Mouse (Mus musculus) left cerebral cortex, adult 11 months (tissue): ENCODE data around the gene Pym1.
A peak's percentile ranks its signal among the peaks of the same experiment; 100 is the strongest.
"Not testable (repeated sequence)": the region's sequence is repeated elsewhere in the genome, so short reads cannot be mapped to it uniquely, and the experiment has no call there.

ENCODE experiments used
- DNase-seq: peaks from one replicate; pipeline ENCODE4 v3.0.0; 2022; ENCODE audit warnings: low spot score

The Pym1 gene

DNA sequence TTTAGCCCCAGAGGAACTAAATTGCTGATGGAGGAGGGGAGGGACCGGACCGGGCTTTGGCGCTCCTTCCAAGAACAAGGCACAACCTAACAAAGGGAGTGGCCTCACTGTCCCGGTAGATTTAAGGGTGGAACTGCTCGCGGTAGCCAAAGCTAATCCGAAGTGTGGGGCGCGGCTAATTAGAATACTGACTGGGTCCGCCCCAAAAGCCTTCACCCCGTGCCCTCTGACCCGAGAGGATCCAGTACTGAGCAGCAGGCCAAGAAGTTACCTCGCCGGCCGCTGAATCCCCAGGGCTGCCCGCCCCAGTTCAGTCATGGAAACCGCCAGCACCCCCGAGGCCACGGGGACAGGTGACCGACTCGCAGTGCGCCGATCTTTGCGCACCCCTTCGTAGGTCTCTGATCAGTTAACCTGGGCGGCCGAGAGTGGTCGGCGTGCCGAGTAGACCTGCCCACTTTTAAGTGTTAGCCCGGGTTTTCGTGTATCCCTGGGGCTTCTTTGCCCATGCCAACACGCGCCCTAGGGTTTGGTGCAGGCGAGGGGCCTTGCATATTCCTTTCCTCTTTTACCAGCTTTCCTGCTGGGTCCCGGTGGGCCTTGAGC lies at the start of gene Pym1:
TSS of gene Pym1 (plus strand) at position 244 of the 606 bp plus-strand sequence.
- DNase-seq = peak; percentile 19

DNA sequence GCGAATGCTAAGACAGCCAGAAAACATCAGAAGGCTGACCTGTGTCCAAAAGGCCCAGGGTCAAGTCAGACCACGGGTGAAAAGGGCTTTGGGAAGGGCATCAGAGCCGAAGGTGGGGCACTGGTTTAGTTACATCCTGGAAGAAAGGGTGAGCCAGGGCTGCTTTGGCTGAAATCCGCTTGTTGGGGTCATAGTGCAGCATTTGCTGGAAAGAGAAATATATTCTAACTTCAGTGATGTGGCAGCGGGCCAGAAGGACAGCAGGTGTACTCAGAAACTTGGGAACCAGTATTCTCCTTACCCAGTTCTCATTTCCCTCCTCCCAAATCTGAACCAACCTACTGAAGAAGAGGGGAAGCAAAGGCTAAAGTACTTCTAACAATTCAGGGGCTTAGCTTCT lies 48.7 kb upstream of the Pym1 start:
- no peak for DNase-seq

DNA sequence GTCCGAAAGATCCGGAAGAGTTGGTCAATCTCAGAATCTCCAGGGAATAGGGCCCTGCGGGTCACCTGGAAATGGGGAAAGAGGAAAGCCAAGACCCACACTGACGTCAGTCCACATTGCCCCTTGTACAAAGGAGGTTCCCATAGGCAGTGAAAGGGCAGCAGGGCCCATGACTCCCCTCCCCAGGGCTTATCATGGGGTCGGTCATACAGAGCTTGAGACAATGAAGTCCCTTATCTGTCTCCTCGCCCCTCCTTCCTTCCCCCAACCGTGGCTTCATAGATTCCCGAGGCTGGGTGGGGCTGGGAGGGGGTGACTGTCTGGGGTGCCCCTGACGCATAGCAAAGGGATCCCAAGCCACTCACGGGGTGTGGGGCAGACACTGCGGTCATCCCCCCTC lies 48.1 kb upstream of the Pym1 start:
- DNase-seq = no peak

DNA sequence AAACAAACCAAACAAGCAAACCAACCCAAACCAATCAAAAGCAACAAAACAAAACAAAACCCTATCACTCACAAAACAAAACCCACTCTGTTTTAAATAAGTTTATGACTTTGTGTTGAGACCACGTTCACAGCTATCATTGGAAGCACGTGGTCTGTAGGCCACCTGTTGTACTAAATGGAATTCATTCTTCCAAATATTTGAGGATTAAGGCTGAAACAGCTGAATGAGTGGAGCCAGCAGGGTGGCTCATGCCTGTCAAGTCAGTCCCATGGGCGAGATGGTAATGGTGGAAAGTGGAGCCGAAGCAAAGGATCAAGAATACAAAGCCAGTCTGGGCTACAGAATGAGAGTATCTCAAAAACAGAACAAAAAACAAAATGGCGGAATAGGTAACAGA lies 47.0 kb upstream of the Pym1 start:
- DNase-seq = no peak

DNA sequence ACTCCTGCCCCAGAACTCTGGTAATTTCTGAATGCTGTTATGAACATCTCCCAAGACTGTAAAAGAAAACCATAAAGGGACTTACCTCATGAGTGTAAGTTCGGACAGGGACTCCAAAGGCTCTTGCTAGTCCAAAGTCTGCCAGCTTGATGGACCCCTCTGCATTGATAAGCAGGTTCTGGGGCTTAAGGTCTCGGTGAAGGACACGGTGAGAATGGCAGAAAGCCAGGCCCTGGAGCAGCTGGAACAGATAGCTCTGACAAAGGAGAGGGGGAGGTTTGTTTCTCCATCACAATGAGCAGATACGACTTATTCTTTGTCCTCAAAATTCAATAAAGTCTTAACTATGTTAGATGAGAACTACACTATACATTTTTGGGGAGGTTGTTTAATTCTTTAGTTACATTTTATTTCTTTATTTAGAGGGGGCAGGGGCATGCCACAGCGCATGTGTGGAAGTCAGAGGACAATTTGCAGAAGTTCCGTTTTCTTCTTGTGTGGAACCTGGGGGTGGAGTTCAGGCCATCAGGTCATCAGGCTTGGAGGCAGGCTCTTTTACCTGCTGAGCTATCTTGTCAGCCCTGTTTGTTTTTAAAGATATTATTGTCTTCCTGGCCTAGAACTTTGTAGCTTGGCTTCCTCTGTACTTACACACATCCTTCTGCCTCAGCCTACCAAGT lies 45.2 kb upstream of the Pym1 start:
- no peak for DNase-seq

DNA sequence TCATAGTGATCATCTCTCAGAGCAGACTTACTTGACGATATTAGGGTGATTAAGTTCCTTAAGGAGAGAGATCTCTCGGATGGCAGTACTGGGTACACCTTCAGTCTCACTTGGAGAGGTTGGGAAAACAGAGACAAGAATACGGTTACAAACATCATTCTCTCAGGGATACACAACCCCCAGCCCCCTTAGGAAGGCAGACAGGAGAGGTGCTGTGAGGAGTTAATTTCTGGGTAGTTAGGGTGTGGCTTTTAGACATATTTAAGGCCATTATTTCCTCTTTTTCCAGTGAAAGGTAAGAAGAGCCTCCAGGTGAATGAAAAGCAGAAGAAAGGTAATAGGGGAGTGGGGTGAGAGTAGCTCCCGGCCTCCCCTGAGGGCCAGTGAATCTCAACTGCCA lies 43.8 kb upstream of the Pym1 start, which contains the start of gene Pmel:
TSS of gene Pmel (plus strand) at position 301 of the 400 bp plus-strand sequence.
- DNase-seq = no peak

DNA sequence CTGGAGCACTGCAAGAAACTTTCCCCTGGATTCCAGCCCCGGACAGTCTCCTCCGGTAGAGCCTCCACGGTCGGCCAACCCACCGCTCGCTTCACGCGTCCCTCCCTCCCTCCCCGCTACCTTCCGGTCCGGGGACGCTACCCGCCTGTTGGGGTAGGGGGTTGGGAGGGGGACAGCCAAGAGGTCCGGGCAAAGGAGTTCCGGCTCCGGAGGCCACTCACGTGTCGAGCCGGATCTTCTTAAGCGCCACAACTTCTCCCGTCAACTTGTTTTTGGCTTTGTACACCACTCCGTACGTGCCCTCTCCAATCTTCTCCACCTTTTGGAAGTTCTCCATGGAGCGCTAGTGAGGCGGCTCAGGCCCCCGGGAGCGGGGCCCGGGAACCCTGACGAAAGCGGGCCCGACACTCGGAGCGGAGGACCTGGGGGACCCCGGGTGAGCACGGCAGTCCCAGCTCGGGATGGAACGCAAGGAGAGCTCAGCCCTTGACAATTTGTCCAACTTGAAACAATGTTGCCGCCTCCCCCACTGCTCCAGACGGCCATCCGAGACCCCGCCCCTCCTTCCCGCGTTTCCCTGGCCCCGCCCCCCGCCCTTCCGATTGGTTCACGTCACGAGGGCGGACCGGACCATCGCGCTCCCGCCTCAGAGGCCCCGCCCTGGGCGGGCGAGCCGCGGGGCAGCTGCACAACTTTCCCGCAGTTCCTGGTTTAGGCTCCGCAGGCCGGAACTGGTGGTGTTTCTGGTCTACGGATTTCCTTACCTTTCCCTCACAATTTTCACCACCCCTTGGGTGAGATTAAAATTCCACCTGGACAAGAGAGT lies 43.0 kb upstream of the Pym1 start, which contains the start of gene Cdk2:
TSS of gene Cdk2 (minus strand) at position 541 of the 826 bp plus-strand sequence.
- DNase-seq = peak; percentile 74

DNA sequence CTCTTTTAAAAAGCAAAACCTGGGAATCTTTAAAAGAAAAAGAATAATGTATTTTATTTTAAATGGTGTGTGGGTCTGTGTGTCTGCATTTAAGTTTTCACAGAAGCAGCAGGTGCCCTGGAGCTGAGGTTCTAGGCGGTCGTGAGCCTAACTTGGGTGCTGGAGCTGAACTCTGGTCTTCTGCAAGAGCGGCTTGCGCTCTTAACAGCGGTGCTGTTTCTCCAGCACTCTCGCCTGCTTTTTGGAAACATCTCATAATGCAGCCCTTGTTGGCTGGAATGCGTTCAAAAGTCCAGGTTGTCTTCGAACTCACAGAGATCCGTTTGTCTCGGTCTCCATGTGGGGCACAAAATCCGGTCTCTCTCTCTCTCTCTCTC lies 42.4 kb upstream of the Pym1 start:
- DNase-seq = no peak

DNA sequence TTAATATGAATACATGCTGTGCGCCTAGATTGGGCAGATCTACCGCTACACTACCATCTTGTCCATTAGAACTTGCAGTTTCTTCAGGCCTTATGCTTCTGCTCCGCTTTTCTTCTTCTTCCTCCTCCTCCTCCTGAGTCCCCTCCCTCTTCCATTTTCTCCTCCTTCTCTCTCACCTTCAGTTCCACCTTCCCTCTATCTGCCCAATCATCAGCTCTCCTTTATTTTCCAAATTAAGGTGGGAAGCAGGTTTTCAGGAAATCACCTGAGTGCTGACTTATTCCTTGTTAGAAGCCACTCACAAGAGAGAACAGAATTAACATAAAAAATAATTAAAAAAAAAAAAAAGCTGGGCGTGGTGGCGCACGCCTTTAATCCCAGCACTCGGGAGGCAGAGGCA lies 36.4 kb upstream of the Pym1 start:
- DNase-seq = not testable (repeated sequence)

DNA sequence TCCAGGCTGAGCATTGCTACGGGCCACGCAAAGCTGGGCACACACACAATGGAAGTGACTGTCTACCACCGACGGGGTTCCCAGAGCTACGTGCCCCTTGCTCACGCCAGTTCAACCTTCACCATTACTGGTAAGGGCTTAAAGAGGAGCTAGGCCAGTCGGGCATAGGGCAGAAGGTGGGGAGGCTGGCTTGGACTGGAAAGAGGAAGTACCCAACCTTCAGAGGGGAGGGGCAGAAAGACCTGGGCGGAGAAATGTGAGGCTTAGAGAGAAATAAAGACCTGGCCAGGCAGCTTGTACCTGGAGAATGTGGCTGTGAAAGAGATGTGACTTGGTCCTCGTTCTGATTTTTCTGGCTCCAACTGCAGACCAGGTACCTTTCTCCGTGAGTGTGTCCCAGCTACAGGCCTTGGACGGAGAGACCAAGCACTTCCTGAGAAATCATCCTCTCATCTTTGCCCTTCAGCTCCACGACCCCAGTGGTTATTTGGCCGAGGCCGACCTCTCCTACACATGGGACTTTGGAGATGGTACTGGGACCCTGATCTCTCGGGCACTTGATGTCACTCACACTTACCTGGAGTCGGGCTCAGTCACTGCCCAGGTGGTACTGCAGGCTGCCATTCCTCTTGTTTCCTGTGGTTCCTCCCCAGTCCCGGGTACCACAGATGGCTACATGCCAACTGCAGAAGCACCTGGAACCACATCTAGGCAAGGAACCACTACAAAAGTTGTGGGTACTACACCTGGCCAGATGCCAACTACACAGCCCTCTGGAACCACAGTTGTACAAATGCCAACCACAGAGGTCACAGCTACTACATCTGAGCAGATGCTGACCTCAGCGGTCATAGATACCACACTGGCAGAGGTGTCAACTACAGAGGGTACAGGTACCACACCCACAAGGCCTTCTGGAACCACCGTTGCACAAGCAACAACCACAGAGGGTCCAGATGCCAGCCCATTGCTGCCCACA lies 31.8 kb upstream of the Pym1 start:
- no peak for DNase-seq

DNA sequence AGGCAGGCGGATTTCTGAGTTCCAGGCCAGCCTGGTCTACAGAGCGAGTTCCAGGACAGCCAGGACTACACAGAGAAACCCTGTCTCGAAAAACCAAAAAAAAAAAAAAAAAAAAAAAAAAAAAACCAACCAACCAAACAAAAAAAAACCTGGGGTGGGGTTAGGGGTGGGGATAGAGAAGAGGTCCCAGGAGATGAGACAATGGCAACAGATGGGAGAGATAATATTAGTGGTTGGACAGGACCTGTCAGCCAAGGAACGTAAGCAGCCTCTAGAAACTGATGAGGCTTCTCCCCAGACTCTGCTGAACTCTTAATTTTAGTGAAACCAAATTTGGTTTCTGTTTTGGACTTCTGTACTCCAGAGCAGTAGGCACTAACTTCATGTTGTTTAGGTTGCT lies 22.2 kb upstream of the Pym1 start:
- DNase-seq = not testable (repeated sequence)

DNA sequence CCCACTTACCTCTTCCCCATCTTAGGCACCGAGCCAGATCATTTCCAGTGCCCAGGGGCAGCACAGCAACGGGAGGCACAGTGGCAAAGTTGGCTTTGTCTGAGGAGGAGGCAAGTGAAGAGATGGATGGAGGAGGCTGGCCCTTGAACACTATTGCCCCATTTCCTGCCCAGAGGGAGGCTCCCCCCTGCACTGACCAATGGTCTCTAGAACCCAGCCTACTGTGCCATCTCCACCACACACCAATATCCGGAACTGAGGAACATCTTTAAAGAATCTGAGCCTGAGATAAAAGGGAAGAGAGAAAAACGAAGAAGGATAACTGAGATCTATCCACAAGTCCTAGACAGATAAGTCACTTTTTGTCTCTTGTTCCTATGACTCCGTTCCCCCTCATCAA lies 19.6 kb upstream of the Pym1 start:
- no peak for DNase-seq

DNA sequence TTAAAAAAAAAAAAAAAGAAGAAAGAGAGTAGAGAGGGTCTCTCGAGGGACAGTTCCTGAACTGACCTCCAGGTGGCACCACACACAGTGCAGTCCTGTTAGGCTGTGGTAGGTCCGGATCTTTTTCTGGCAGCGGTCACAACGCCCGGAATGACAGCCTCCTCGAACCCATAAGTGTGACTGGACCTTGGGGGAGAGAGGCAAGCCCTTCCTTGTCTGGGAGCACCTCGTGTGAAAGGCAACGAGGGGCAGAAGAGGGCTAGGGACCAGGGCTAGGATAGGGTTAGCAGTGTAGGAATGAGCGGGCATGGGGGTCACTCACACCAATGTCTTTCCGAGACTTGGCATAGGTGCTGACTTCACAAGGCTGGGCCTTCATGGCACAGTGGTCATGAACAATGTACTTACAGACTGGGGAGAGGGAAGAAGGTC lies 16.7 kb upstream of the Pym1 start:
- no peak for DNase-seq

DNA sequence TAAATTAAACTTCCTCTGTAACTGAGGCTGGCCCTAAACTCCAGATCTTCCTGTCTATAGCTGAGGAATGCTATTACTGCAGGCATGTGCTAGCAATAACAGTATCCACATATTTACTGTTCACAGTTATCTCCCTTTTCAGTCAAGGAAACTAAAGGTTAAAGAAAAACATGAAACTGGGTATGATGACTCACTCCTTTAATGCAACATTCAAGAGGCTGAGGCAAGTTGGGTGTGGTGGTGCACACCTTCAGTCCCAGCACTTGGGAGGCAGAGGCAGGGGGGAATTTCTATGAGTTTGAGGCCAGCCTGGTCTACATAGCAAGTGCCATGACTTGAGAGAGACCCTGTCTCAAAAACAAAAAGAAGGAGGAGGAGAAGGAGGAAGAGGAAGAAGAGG lies 15.7 kb upstream of the Pym1 start:
- DNase-seq = no peak

DNA sequence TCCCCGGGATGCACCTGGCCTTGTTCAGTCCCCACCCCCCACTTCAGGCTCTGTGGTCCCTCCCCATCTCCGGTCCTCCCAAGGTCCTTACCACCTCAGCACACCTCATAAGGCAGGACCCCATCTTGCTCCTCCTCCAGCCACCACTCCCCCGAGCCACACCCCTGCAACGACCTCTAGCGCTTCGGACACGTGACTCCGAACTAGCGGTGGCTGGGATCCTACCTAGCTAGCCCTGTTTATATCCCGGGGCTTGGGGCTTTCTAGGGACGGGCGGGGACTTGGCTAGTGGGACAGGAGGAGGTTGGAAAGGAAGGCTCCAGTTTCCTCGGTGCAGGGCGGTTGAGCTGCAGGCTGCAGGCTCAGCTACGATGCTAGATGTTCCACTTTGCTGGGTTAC lies 10.3 kb upstream of the Pym1 start:
- no peak for DNase-seq

DNA sequence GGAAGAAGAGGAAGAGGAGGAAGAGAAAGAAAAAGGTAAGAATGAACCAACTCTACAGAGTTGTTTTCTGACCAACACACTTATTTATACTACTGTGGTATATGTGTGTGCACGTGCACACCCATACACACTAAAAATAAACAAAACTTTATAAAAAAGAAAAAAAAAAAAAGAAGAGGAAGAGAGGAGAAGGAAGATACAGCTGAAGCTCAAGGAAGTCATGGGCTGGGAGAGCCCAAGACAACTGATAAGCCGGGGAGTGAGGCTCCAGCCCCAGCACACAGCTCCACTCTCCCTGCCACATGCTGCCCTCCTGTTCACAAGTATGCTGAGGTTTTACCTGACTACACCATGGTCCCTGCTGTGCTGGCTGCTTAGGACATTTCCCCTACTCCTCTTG lies 7.4 kb upstream of the Pym1 start:
- DNase-seq = no peak

DNA sequence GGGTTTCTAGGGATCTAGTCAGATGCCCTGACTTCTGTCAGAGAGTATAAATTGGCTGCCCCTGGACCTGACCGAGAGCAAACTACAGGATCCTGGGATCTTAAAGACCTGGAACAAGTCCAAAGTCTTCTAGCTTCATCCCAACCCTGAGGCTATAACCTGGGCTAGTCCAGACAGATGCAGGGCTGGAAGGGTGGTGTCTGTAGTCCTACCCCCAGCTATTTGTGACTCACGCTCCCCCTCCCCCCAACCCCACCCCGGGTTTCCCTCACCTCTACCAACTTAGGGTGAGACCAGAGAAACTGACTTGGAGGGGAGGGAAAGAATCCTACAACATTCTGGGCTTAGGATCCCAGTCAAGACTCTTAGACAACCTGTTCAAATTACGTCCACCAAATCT lies 5.1 kb upstream of the Pym1 start:
- DNase-seq = no peak

DNA sequence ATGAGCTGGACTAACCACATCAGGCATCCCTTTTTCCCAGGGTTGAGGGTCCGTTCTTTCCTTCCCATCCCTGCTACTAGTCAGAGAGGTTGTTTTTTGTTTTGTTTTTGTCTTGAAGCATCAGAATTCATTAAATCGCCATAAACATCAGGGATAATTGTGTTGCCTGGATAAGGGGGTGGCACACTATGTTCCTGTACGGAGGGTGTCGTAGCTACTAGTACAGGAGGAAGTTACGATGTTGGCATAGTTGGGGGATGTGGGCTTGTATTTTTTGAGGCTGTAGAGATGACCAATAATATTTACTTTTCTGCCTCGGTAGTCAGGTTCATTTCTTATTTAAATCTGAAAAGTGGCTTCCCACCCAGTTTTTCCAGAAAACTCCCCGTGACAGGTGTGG lies 4.5 kb upstream of the Pym1 start:
- DNase-seq = no peak

DNA sequence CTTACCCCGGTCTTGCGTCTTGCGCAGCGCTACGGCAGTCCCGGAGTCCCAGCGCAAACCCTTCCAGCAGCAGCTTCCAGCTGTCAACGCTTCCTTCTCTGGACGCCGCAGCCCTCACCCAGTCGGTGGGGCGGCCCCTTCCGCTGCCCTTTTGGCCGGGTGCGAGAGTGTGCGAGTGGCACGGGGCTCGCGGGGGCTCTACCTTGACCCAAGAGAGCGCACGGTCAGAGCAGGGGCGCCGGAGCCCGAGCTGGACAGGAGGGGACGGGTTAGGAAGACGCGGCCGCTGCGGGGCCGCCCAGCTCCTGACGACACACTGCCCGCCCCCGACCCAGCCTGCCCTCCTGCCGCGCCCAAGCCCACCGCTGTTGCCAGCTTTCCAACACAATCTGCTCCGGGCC lies 3.9 kb upstream of the Pym1 start:
- DNase-seq = no peak

DNA sequence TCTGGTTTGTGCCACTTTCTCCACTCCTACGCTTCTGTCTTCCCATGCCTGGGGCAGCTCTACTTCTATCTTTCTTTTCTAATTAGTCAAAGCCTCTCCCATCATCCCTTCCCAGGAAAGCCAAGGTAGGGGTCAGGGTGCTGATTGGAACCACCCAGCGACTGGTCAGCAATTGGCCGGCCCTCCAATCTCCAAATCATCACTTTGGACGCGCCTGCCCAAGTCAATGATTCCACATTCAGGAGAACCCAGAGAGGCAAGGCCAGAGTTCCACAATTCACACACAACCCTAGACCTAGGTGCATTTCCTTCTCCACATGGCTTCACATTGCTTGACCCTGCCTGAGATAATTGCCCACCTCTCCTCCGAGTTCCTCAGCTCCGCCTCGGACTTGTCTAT lies 3.5 kb upstream of the Pym1 start:
- DNase-seq = no peak

DNA sequence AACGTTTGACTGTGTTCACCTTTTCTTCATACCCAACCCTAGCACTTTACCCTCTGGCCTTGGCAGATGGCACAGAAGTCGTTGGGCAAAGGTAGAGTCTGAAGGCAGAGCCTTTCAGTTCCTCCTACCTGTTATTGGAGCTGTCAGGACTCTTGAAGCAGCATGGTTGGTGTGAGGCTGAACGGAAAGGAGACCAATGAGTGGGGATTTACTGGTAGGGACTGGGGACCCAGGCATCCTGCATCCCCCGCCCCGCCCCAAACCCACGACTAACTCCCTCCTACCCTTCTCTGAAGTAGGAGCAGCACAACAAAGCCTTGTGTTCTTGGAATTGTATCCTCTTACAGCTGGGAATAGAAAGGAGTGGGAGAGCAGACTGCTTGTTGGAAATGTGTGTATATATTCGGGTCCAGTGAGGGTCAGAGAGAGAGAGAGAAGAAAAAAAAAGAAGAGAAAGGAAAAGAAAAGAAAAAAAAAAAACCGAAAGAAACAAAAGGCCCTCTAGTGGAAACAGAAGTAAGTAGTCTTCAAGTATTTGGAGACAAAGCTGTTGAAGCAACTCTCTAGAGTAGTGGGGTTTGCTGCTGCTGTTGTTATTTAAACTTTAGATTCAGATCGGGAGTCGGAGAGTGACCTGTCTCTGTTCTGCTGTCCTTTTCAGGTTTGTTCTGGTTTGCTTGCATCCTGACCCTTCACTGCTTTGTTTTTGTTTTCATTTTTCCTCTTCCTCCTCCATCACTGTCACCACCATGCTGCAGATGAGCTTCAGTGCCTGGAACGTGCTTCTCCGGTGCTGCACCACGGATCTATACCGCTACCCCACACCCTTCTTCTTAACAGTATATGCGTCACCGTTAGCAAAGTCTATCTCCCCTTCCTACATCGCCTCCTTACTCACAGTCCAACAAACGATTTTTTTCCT lies 2.7 kb upstream of the Pym1 start, which contains the start of gene Dgka:
TSS of gene Dgka (minus strand) at position 176 of the 922 bp plus-strand sequence.
- no peak for DNase-seq
